8 mouse cellular contexts compared by ENCODE assay signal in genomic region chr12:105685001-105685691, GRCm38 (mm10). TPM values are rescaled to one million over a fixed set of nuclear protein-coding genes. Genes with fewer than 3 reads are reported as not detected.
DNase-seq lines count a peak whose midpoint lies in the region; ATAC-seq and TF ChIP-seq lines count a peak whose summit lies in the region.

Gene Atg2b, minus strand, starts transcription at chr12:105685211.

- peaks cover 19% of the 10 kb centered on the region for H3K36me3 ChIP-seq in hindbrain, embryonic 13.5 days

- POLR2A ChIA-PET in Patski (lab: Charles Lee), result no interaction called here

- no peak for TF ChIP-seq CTCF in Patski (IDR thresholded peaks at IDR 0.05)

- peak within 1 kb of the TSS; percentile 92 for H3K9ac ChIP-seq in hindbrain, embryonic 13.5 days

- ATAC-seq in Patski, result peak; percentile 75
- ATAC-seq in hindbrain, embryonic 13.5 days (ENCODE audit: low FRiP score), result peak; percentile 93

- WGBS in hindbrain, embryonic 13.5 days, result under 1% methylated on average over 73 of the region's 73 CpGs

- DNase-seq in Patski (ENCODE audit: low read depth, low spot score), result peak; percentile 77
- DNase-seq in cerebellum, postnatal 14 days, result peak; percentile 98
- peak; percentile 93 to 95 for DNase-seq in frontal cortex, postnatal 14 days (ENCODE audit: low spot score in 2 of 2)
- DNase-seq in layer of hippocampus, postnatal 25 days (ENCODE audit: extremely low spot score in 1 of 2, low spot score in 1 of 2), result peak; percentile 92 to 93
- peak; percentile 96 for DNase-seq in lung, postnatal 25 days (ENCODE audit: low spot score)
- DNase-seq in retina, embryonic 14.5 days (ENCODE audit: low spot score), result peak; percentile 97
- peak; percentile 96 for DNase-seq in thymus, postnatal 4 days

- H3K9me3 ChIP-seq in hindbrain, embryonic 13.5 days, result no peaks in the 10 kb centered on the region

- CTCF ChIA-PET in Patski (lab: Charles Lee), result no interaction called here

- H3K27ac ChIP-seq in hindbrain, embryonic 13.5 days, result peak within 1 kb of the TSS; percentile 95

- peak within 1 kb of the TSS; percentile 89 for H3K4me2 ChIP-seq in hindbrain, embryonic 13.5 days

- no peaks in the 10 kb centered on the region for H3K27me3 ChIP-seq in Patski
- H3K27me3 ChIP-seq in hindbrain, embryonic 13.5 days, result no peaks in the 10 kb centered on the region

- peak within 1 kb of the TSS; percentile 95 for H3K4me3 ChIP-seq in hindbrain, embryonic 13.5 days

- H3K4me1 ChIP-seq in hindbrain, embryonic 13.5 days (replicated peaks), result peaks cover 39% of the 10 kb centered on the region

- in situ Hi-C loops in Patski (cut with MboI; ENCODE audit: low pct_unique_long_range_greater_than_20kb), result no loop called here

RNA-seq across cellular contexts. Expression of gene Atg2b, which starts in this region (rescaled TPM):
- 28.7 TPM for polyA plus RNA-seq in Patski (2021)
- polyA plus RNA-seq in hindbrain, embryonic 13.5 days (2015; fragmentation: Nextera tagmentation; extraction: Ambion mirVana), result 12.8 and 13.1 TPM in 2 replicates
- 10 to 100 TPM; 41.3 to 42.4 TPM for total RNA-seq in layer of hippocampus, postnatal 25 days (2021)

Comparison
In these comparisons a context has a peak if more than half of its experiments do, and no peak if none do; other contexts are left out.
1. Peak in every context shown above with its lines: DNase-seq, ATAC-seq, H3K4me3 ChIP-seq and H3K27ac ChIP-seq.